Mouse (Mus musculus): ENCODE data around the gene Ghsr.

Gene Ghsr

DNA sequence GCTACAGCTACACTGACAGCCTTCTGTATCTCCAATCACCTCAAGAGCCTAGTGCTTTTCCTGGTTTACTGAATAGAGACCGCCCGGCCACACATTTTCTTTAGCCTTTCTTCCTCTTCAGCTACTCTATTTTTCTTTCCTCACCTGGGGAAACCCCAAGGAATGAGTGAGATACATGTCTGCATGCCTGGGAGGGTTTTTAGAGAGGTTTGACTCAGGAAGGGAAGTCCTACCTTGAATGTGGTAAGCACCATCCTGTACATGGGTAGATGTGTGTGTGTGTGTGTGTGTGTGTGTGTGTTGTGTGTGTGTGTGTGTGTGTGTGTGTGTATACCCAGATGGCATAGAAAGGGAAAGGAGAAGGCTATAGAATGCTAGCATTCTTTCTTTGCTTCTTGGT, 40.1 kb downstream of the Ghsr start:
- DNase-seq = no peak

DNA sequence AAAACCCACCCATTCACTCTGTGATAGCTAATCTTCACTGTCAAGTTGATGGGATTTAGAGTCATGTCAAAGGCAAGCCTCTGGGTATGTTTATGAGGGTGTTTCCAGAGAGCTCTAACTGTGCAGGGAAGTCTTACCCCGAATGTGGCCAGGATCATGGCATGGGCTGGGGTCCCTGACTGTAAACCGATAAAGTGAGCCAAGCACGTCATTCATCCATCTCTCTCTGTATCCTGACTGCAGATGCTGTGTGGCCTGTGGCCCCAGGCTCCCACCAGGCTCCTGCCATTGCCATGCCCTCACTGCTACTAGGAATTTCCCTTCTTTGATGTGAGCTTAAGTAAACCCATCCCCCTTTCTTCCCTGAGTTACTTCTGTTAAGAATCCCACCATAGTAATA, 42.4 kb downstream of the Ghsr start:
- DNase-seq = no peak

DNA sequence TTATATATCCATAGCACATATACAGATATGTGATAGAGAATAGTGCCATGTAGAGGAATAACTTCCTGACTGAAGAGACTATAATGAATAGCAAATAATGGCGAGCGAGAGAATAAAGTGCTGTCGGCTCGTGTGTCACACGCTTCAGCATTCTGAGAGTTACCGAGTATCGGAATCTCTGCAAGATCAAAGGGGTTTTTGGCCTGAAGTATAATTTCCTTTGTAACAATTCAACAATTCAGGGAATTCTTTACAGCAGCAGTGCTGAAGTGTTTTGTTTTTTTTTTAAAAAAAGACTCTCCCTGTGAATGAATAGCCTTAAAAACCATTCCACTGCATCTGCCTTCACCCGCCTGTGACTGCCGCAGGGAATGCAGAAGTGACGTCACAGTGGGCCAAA, 45.6 kb downstream of the Ghsr start:
- no peak for DNase-seq

DNA sequence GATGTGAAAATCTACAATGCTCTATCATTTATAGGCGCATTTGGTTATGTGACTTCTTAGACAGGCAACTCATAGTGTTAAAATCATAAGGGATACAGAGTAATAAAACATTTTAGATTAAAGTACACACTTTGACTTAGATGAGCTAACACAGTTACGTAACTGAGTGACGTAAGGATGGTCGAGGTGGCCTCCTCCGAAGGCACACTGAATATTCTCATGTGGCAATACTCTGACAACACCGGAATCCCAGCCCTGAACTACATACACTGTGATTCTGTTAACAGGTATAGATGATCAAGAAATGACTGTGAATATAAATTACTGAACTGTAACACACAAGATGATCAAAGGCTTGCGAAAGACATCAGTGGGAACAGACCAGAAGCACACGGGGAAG, 47.5 kb downstream of the Ghsr start:
- no peak for DNase-seq

DNA sequence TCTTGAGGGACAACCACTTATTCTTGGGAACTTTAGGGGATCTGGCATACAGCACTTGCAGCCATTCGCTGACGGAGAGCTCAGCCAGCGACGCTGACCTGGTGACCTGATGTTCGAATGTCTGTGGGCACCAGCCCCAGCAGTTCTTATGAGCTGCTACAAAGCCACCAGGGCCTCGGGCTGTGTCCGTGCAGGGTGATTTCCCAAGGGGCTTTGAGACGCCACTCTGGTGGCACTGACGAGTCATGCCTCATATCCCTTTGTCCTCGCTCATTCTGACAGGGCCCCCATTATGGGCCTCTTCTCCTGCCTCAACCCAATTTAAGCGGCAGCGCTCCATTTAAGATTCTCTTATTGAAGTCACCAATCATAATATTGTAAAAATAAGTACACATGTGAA, 50.8 kb downstream of the Ghsr start:
- no peak for DNase-seq

DNA sequence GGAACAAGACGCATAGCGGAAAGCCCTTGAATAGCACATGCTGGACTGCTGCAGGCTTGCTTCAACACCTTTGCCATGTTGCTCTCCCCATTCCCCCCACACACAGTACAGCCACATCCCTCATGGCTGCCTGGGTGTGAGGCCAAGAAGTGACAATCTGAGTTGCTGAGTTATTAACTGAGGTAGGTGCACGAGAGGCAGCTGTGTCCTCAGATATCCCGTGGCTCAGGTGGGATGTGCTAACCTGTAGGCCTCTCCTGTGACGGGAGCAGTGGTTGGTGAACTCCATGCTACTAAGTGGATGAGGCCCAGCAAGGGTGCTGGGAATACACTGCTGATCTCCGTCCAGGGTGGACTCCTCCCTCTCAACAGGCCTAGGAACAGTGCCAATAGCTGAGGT, 51.4 kb downstream of the Ghsr start:
- DNase-seq = no peak

DNA sequence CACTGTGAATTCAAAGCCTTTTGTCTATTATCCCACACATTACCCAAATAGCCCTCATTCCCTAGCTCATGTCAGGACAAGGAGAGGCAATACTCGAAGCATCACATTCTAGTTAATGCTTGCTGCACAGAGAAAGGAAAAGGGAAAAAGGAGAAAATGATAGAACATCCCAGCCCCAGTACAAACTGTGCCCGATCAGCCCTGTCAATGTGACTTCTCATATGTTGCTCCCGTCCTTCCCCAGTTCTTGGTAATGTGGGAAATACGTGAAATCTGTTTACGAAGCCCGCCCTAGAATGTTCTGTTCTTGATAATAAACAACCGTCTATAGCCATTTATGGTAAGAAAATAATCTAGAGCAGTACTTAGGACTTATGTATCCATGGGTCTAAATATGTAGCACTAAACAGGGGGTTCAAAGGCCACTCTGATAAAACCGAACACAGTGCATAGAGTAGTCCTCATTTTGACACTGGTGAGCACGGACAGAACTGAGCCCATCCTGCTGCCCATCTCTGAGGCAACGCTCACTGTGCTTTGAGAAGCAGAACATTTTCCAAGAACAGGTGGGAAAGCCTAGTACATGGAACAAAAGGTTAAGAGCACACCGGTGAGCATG, 53.0 kb downstream of the Ghsr start:
- DNase-seq = no peak

DNA sequence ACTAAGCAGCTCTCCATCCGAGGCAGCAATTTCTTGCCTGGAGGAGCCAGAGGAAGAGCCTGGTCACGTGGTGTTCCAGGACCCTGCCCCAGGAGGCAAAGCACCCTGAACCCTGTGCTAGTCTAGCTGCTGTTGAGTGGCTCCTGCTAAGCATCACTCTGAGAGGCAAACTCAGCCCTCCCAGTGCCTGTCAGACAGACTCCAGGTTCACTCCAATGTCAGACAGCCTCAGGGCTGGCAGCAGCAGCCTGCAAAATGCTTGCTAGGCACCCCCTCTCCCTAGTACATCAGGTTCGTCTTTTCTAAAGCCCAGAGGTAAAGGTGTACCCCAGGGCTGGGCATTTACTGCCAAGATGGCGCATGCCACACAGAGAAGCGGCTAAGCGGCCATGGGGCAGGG, 56.3 kb downstream of the Ghsr start:
- no peak for DNase-seq
